ENCODE assay signal across 8 mouse cellular contexts in the genomic region with DNA sequence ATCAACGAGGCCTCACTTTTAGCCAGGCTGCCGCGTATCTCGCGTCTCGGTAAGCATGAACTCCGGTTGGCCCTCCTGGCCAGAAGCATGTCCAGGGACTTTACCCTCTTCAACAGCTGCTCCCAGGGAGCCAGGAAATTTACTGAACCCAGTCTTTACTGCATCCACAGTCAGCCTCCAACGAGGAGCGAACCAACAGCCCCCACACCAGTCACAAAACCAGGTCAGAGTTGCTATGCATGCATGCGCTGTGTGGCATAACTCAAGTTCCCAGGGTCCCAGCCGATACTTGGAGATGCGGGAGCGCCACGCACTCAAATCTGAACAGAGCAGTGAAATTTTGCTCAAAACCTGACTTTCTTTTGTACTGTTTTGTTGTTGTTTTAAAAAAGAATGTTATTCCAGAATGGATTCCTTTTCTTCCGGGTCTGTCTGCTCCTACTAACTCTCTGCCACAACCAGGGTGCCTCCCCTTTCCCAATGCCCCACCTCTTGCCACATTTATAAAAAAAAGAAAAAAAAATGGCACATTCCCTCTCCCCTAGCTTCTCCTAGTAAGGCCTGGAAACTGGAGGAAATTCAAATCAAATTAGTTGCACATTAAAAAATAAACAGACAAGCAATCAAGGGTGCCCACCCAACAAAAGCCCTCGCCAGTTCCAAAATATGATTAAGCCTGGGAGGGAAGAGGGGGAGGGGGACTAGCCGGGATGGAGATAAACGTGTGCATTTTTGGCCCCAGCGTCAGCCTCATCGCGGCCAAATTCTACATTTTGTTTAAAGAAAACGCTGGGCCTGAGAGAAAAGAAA. TPM values are rescaled to one million over a fixed set of nuclear protein-coding genes. Genes with fewer than 3 reads are reported as not detected.
DNase-seq lines count a peak whose midpoint lies in the region; ATAC-seq and TF ChIP-seq lines count a peak whose summit lies in the region.

No protein-coding gene starts in this region.

- H3K9ac ChIP-seq in ES-E14 (ENCODE audit: insufficient read depth, low read depth, low read length, poor library complexity, severe bottlenecking) = peak overlapping the region; percentile 78
- peak overlapping the region; percentile 99 for H3K9ac ChIP-seq in heart, embryonic 13.5 days
- H3K9ac ChIP-seq in midbrain, embryonic 11.5 days (ENCODE audit: low read length) = peak overlapping the region; percentile 85

- no peak for TF ChIP-seq CTCF in brain, embryonic 14.5 days (IDR thresholded peaks at IDR 0.05; ENCODE audit: borderline replicate concordance, extremely low read depth, insufficient read depth, insufficient read length)

- no peaks in the 10 kb centered on the region for H3K36me3 ChIP-seq in ES-E14 (ENCODE audit: control insufficient read depth, insufficient read depth, low read length, poor library complexity, severe bottlenecking)
- H3K36me3 ChIP-seq in heart, embryonic 13.5 days = no peaks in the 10 kb centered on the region
- H3K36me3 ChIP-seq in midbrain, embryonic 11.5 days (ENCODE audit: control insufficient read depth, insufficient read depth, low read length) = no peaks in the 10 kb centered on the region

- H3K27me3 ChIP-seq in heart, embryonic 13.5 days (replicated peaks) = no peaks in the 10 kb centered on the region
- no peaks in the 10 kb centered on the region for H3K27me3 ChIP-seq in midbrain, embryonic 11.5 days (ENCODE audit: control insufficient read depth, insufficient read depth, low read length)

- TF ChIP-seq POLR2A in brain, embryonic 14.5 days (IDR thresholded peaks at IDR 0.05; ENCODE audit: borderline replicate concordance, extremely low read depth, insufficient read depth, insufficient read length, poor library complexity, severe bottlenecking) = no peak

- no peak overlapping the region for H3K27ac ChIP-seq in ES-E14 (ENCODE audit: insufficient read depth, low read depth, low read length, poor library complexity, severe bottlenecking)
- H3K27ac ChIP-seq in heart, embryonic 13.5 days (replicated peaks) = peak overlapping the region; percentile 100
- H3K27ac ChIP-seq in midbrain, embryonic 11.5 days (ENCODE audit: low read depth, low read length) = peak overlapping the region; percentile 92

- 2% methylated on average over 22 of the region's 22 CpGs for WGBS in heart, embryonic 13.5 days
- under 1% methylated on average over 22 of the region's 22 CpGs for WGBS in midbrain, embryonic 11.5 days

- in situ Hi-C loops in ES-E14 (cut with MboI; ENCODE audit: low sequenced_read_pairs in 2 of 2, unreplicated experiment in 2 of 2) = no loop called here

- ATAC-seq in heart, embryonic 13.5 days (ENCODE audit: extremely low read depth, insufficient number of reproducible peaks, low FRiP score, low TSS enrichment) = no peak
- no peak for ATAC-seq in midbrain, embryonic 11.5 days (ENCODE audit: low FRiP score)

- H3K4me3 ChIP-seq in ES-E14 (ENCODE audit: insufficient read depth in 1 of 2, low read depth in 1 of 2, low read length in 2 of 2, poor library complexity in 1 of 2, severe bottlenecking in 1 of 2) = peak overlapping the region; percentile 86 to 95
- H3K4me3 ChIP-seq in heart, embryonic 13.5 days = peak overlapping the region; percentile 92
- H3K4me3 ChIP-seq in midbrain, embryonic 11.5 days (ENCODE audit: low read depth, low read length) = peak overlapping the region; percentile 83

- no peaks in the 10 kb centered on the region for H3K9me3 ChIP-seq in ES-E14 (ENCODE audit: control insufficient read depth, insufficient read depth, low read depth, low read length)
- no peaks in the 10 kb centered on the region for H3K9me3 ChIP-seq in heart, embryonic 13.5 days
- H3K9me3 ChIP-seq in midbrain, embryonic 11.5 days (ENCODE audit: control insufficient read depth, low read length) = no peaks in the 10 kb centered on the region

- H3K4me1 ChIP-seq in ES-E14 (ENCODE audit: control insufficient read depth in 2 of 2, insufficient read depth in 2 of 2, low read length in 2 of 2, poor library complexity in 1 of 2) = peaks cover 8 to 10% of the 10 kb centered on the region in 2 experiments
- peaks cover 44% of the 10 kb centered on the region for H3K4me1 ChIP-seq in heart, embryonic 13.5 days
- H3K4me1 ChIP-seq in midbrain, embryonic 11.5 days (ENCODE audit: control insufficient read depth, insufficient read depth, low read length) = peaks cover 14% of the 10 kb centered on the region

- DNase-seq in ES-E14 (ENCODE audit: low read depth, low spot score) = no peak
- peak; percentile 54 for DNase-seq in brain, embryonic 14.5 days (ENCODE audit: low read depth)
- DNase-seq in kidney, postnatal 14 days = peak; percentile 74
- DNase-seq in midbrain, embryonic 11.5 days (ENCODE audit: low spot score, missing footprints) = peak; percentile 97
- DNase-seq in ovary, postnatal 10 days (ENCODE audit: low spot score) = no peak
- DNase-seq in B cell, adult 2 months = no peak
- no peak for DNase-seq in cerebellum, postnatal 4 days (ENCODE audit: low spot score in 2 of 2)

- peak overlapping the region; percentile 87 for H3K4me2 ChIP-seq in heart, embryonic 13.5 days
- peak overlapping the region; percentile 61 for H3K4me2 ChIP-seq in midbrain, embryonic 11.5 days

TF ChIP-seq in ES-E14, 5 proteins besides CTCF, POLR2A, EP300 and RAD21:
- TF ChIP-seq MAFK (IDR thresholded peaks at IDR 0.05; ENCODE audit: insufficient read depth, low read depth, low read length) = no peak
- peak; percentile 49; the same call in 1 of the 2 replicates for TF ChIP-seq ZNF384 (IDR thresholded peaks at IDR 0.05; ENCODE audit: low read depth, low read length)
TF ChIP-seq in ES-E14: peak in this region for 1.

RNA-seq across cellular contexts. Expression of a gene that starts 1.8 kb away (rescaled TPM):
- total RNA-seq in ES-E14 (2012; rRNA removed) = 9.7 and 16.6 TPM in 2 replicates
- polyA plus RNA-seq in brain, embryonic 14.5 days (2012; rRNA removed) = 6.8 and 10.9 TPM in 2 replicates
- 22.3 and 24.0 TPM in 2 replicates for polyA plus RNA-seq in heart, embryonic 13.5 days (2015; fragmentation: Nextera tagmentation; extraction: Ambion mirVana)
- 10.0 and 10.1 TPM in 2 replicates for polyA plus RNA-seq in midbrain, embryonic 11.5 days (2014; fragmentation: Nextera tagmentation; extraction: Ambion mirVana)

Comparison
In these comparisons a context has a peak if more than half of its experiments do, and no peak if none do; other contexts are left out.
1. DNase-seq: peak in brain, embryonic 14.5 days (single experiment), kidney, postnatal 14 days (single experiment) and midbrain, embryonic 11.5 days (single experiment); none in ES-E14 (single experiment), ovary, postnatal 10 days (single experiment), B cell, adult 2 months (0 of 2) and cerebellum, postnatal 4 days (0 of 2).
2. Peak in every context shown above with its lines, with median percentiles within 50 percentile points of each other: H3K4me3 ChIP-seq and H3K9ac ChIP-seq.